Mouse (Mus musculus) C2C12 (cell line): ENCODE data around the gene Zfhx3. TPM values are rescaled to one million over a fixed set of nuclear protein-coding genes. Genes with fewer than 3 reads are reported as not detected.

Source experiments
- H3K27me3 ChIP-seq: one replicate; pipeline ENCODE4 v1.6.1; 2011; ENCODE audit not compliant: control insufficient read depth, insufficient read depth, insufficient read length
- H3K36me3 ChIP-seq: one replicate; pipeline ENCODE4 v1.6.1; 2011; ENCODE audit not compliant: control insufficient read depth, insufficient read depth
- H3K4me3 ChIP-seq: one replicate; pipeline ENCODE4 v1.5.1; 2011; ENCODE audit warnings: mild to moderate bottlenecking, control low read depth; ENCODE audit not compliant: poor library complexity, insufficient read depth, severe bottlenecking
- H3K79me2 ChIP-seq: one replicate; pipeline ENCODE4 v1.6.1; 2011; ENCODE audit not compliant: control insufficient read depth, insufficient read depth
- H3K79me3 ChIP-seq: one replicate; pipeline ENCODE4 v1.6.1; 2011; ENCODE audit warnings: low read depth, control low read depth
- H3ac ChIP-seq: one replicate; pipeline ENCODE3; 2011; ENCODE audit warnings: low read depth; ENCODE audit not compliant: control insufficient read depth, insufficient read length
- CEBPB ChIP-seq: IDR thresholded peaks from one replicate; pipeline ENCODE4 v1.6.1; 2011; ENCODE audit warnings: low read depth, mild to moderate bottlenecking, control low read depth, moderate library complexity
- CTCF ChIP-seq: IDR thresholded peaks from one replicate; pipeline ENCODE4 v1.5.1; 2011; ENCODE audit not compliant: control insufficient read depth, insufficient read depth, insufficient read length
- FOSL1 ChIP-seq: IDR thresholded peaks from one replicate; pipeline ENCODE4 v1.8.0; 2011; ENCODE audit warnings: mild to moderate bottlenecking, low read length; ENCODE audit not compliant: poor library complexity, insufficient read depth, severe bottlenecking
- MAX ChIP-seq: IDR thresholded peaks from one replicate; pipeline ENCODE4 v1.6.1; 2011; ENCODE audit warnings: mild to moderate bottlenecking, control low read depth
- MYOD1 ChIP-seq: IDR thresholded peaks from one replicate; pipeline ENCODE4 v1.6.1; 2011; ENCODE audit warnings: low read depth; ENCODE audit not compliant: control insufficient read depth, insufficient read length
- MYOG ChIP-seq: IDR thresholded peaks from one replicate; pipeline ENCODE4 v1.6.1; 2011; ENCODE audit not compliant: control insufficient read depth, insufficient read length; ENCODE audit errors: extremely low read depth
- USF1 ChIP-seq: IDR thresholded peaks from one replicate; pipeline ENCODE4 v1.6.1; 2011; ENCODE audit warnings: low read depth, mild to moderate bottlenecking, control low read depth, moderate library complexity
- polyA plus RNA-seq: library from polyadenylated mRNA; unstranded; fragments of >200 nt; fragmentation: generic; extraction: Trizol; gene quantifications from one replicate; pipeline ENCODE4 v1.2.1, GENCODE M21; 2012; ENCODE audit warnings: missing spikeins

Gene Zfhx3
- polyA plus RNA-seq, 1 experiment = 4.3 TPM

GRCm38 (mm10) chr8:108419162-108419844, 476.9 kb downstream of the Zfhx3 start:
- H3K4me3 ChIP-seq = no peak overlapping the region
- no peak overlapping the region for H3ac ChIP-seq
- H3K36me3 ChIP-seq = no peaks in the 10 kb centered on the region
- no peaks in the 10 kb centered on the region for H3K79me3 ChIP-seq
- no peaks in the 10 kb centered on the region for H3K27me3 ChIP-seq
- no peak for TF ChIP-seq MAX
- TF ChIP-seq CTCF = no peak
- TF ChIP-seq CEBPB = no peak
- TF ChIP-seq MYOG = no peak
- TF ChIP-seq MYOD1 = no peak
- no peak for TF ChIP-seq USF1
- no peak for TF ChIP-seq FOSL1
- H3K79me2 ChIP-seq = no peaks in the 10 kb centered on the region

GRCm38 (mm10) chr8:108422521-108422920, 480.1 kb downstream of the Zfhx3 start:
- Histone ChIP-seq H3ac (no peak overlapping the region), H3K27me3 (no peaks in the 10 kb centered on the region), H3K79me2 (no peaks in the 10 kb centered on the region), H3K4me3 (no peak overlapping the region), H3K36me3 (no peaks in the 10 kb centered on the region), H3K79me3 (no peaks in the 10 kb centered on the region)
- no peak for TF ChIP-seq USF1
- no peak for TF ChIP-seq MAX
- no peak for TF ChIP-seq CTCF
- no peak for TF ChIP-seq MYOD1
- TF ChIP-seq CEBPB = no peak

- H3K27me3 ChIP-seq = no peaks in the 10 kb centered on the region
- H3K36me3 ChIP-seq = no peaks in the 10 kb centered on the region
- H3ac ChIP-seq = no peak overlapping the region
- no peak for TF ChIP-seq FOSL1
- TF ChIP-seq MYOD1 = no peak
- TF ChIP-seq MAX = no peak
- no peak for TF ChIP-seq USF1
- TF ChIP-seq CTCF = no peak
- no peak for TF ChIP-seq CEBPB
- no peak for TF ChIP-seq MYOG
- H3K4me3 ChIP-seq = no peak overlapping the region
- H3K79me2 ChIP-seq = no peaks in the 10 kb centered on the region
- no peaks in the 10 kb centered on the region for H3K79me3 ChIP-seq
These were observed 481.9 kb downstream of the Zfhx3 start for GRCm38 (mm10) chr8:108424337-108424736.

- Histone ChIP-seq H3K4me3 (no peak overlapping the region), H3K27me3 (no peaks in the 10 kb centered on the region), H3K79me3 (no peaks in the 10 kb centered on the region), H3K79me2 (no peaks in the 10 kb centered on the region), H3ac (no peak overlapping the region), H3K36me3 (no peaks in the 10 kb centered on the region)
- no peak for TF ChIP-seq USF1
- no peak for TF ChIP-seq MAX
- no peak for TF ChIP-seq CEBPB
- TF ChIP-seq CTCF = no peak
- TF ChIP-seq MYOD1 = no peak
- TF ChIP-seq MYOG = no peak
- no peak for TF ChIP-seq FOSL1
These were observed 490.9 kb downstream of the Zfhx3 start for GRCm38 (mm10) chr8:108433321-108433720.

GRCm38 (mm10) chr8:108434510-108434909, 492.1 kb downstream of the Zfhx3 start:
- TF ChIP-seq MYOG (no peak), CTCF (no peak), MYOD1 (no peak), FOSL1 (no peak), MAX (no peak)
- Histone ChIP-seq H3K4me3 (no peak overlapping the region), H3ac (no peak overlapping the region), H3K79me3 (no peaks in the 10 kb centered on the region), H3K36me3 (no peaks in the 10 kb centered on the region), H3K27me3 (no peaks in the 10 kb centered on the region), H3K79me2 (no peaks in the 10 kb centered on the region)

GRCm38 (mm10) chr8:108436336-108436735, 493.9 kb downstream of the Zfhx3 start:
- Histone ChIP-seq H3K79me3 (no peaks in the 10 kb centered on the region), H3K79me2 (no peaks in the 10 kb centered on the region), H3K4me3 (no peak overlapping the region), H3K27me3 (no peaks in the 10 kb centered on the region), H3K36me3 (no peaks in the 10 kb centered on the region), H3ac (no peak overlapping the region)
- TF ChIP-seq CTCF (no peak), MYOD1 (no peak), MYOG (no peak), MAX (no peak), USF1 (no peak)
